ENCODE assay signal across 14 mouse cellular contexts in genomic region chr14:40390811-40391210, GRCm38 (mm10).
"Had no signal": no experiment of that assay in that cellular context is flagged by ENCODE, and none has a peak within 500 bp of the region (broad histone marks: within the 10 kb centered on the region; RNA-seq: fewer than 3 reads in every experiment).

No protein-coding gene starts in this region.

- DNase-seq: cerebellum, postnatal 10 days; cerebellum, postnatal 14 days; cerebellum, postnatal 25 days; cerebellum, postnatal 36 days; embryo, embryonic 11 days; forebrain, postnatal 0 days; gastrocnemius, adult 2 months; gastrocnemius, postnatal 10 days; gastrocnemius, postnatal 14 days; gastrocnemius, postnatal 25 days; gastrocnemius, postnatal 36 days; heart, adult 11 months; heart, adult 18-20 months; heart, adult 2 months had no signal
